Mouse (Mus musculus) kidney, adult 18-20 months (tissue): ENCODE data around the gene Dab2ip.

Experiments used
- DNase-seq: peaks from one replicate; pipeline ENCODE4 v3.0.0; 2021

Dab2ip gene

GRCm38 (mm10) chr2:35598819-35599218 is 40.8 kb downstream of the Dab2ip start:
- no peak for DNase-seq

GRCm38 (mm10) chr2:35601665-35602064 is 43.6 kb downstream of the Dab2ip start:
- no peak for DNase-seq

- DNase-seq = no peak
These were observed 49.4 kb downstream of the Dab2ip start for GRCm38 (mm10) chr2:35607476-35607875.

- no peak for DNase-seq
These were observed 50.8 kb downstream of the Dab2ip start for GRCm38 (mm10) chr2:35608856-35609255.

GRCm38 (mm10) chr2:35609317-35609716 is 51.3 kb downstream of the Dab2ip start:
- DNase-seq = no peak

- no peak for DNase-seq
These were observed 52.3 kb downstream of the Dab2ip start for GRCm38 (mm10) chr2:35610168-35610951.

GRCm38 (mm10) chr2:35610976-35611375 is 52.9 kb downstream of the Dab2ip start:
- DNase-seq = no peak

- DNase-seq = no peak
These were observed 53.6 kb downstream of the Dab2ip start for GRCm38 (mm10) chr2:35611645-35612044.

- DNase-seq = no peak
These were observed 54.2 kb downstream of the Dab2ip start for GRCm38 (mm10) chr2:35612297-35612696.

- no peak for DNase-seq
These were observed 55.9 kb downstream of the Dab2ip start for GRCm38 (mm10) chr2:35613946-35614353.

- no peak for DNase-seq
These were observed 56.3 kb downstream of the Dab2ip start for GRCm38 (mm10) chr2:35614411-35614810.

GRCm38 (mm10) chr2:35615366-35615765 is 57.3 kb downstream of the Dab2ip start:
- no peak for DNase-seq

- DNase-seq = no peak
These were observed 57.9 kb downstream of the Dab2ip start for GRCm38 (mm10) chr2:35615977-35616376.

- DNase-seq = no peak
These were observed 59.0 kb downstream of the Dab2ip start for GRCm38 (mm10) chr2:35616891-35617658.

- no peak for DNase-seq
These were observed 60.9 kb downstream of the Dab2ip start for GRCm38 (mm10) chr2:35618981-35619380.

- DNase-seq = no peak
These were observed 61.5 kb downstream of the Dab2ip start for GRCm38 (mm10) chr2:35619532-35619931.

- DNase-seq = no peak
These were observed 62.5 kb downstream of the Dab2ip start for GRCm38 (mm10) chr2:35620364-35621224.

- no peak for DNase-seq
These were observed 63.1 kb downstream of the Dab2ip start for GRCm38 (mm10) chr2:35621225-35621519.

- peak; percentile 73 for DNase-seq
These were observed 63.7 kb downstream of the Dab2ip start for GRCm38 (mm10) chr2:35621796-35622195.

GRCm38 (mm10) chr2:35622261-35623103 is 64.4 kb downstream of the Dab2ip start:
- no peak for DNase-seq

- DNase-seq = no peak
These were observed 65.0 kb downstream of the Dab2ip start for GRCm38 (mm10) chr2:35623104-35623377.

- no peak for DNase-seq
These were observed 65.5 kb downstream of the Dab2ip start for GRCm38 (mm10) chr2:35623431-35624148.
